Mouse (Mus musculus) embryo, embryonic 11.5 days (tissue): ENCODE data around the gene Hist1h4d.
"Not testable (repeated sequence)": the region's sequence is repeated elsewhere in the genome, so short reads cannot be mapped to it uniquely, and the experiment has no call there.

Source experiments
- DNase-seq: peaks from one replicate; pipeline ENCODE4 v3.0.0-alpha.2; 2012; ENCODE audit warnings: low read depth, low spot score

The Hist1h4d gene

DNA sequence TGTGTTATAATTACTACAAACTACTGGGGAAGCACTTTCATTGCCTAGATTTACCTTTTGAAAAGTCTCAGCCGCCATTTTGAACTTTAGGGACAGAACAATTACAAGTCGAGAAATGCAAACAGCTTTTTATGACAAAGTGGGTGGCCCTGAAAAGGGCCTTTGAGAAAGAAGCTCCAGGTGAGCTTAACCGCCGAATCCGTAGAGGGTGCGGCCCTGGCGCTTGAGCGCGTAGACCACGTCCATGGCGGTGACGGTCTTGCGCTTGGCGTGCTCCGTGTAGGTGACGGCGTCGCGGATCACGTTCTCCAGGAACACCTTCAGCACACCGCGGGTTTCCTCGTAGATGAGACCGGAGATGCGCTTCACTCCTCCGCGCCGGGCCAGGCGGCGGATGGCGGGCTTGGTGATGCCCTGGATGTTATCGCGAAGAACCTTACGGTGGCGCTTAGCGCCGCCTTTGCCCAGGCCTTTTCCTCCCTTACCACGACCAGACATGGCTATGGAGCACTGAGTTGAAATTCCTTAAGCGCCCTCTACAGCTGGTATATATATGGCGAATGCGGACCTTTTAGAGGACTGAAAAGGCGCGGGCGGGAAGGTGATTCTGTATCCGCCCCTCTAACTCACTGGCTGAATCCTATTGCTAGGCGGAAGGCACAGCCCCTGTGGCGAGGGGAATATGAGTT lies 30.1 kb upstream of the Hist1h4d start, which contains the start of gene Hist1h4f:
Gene Hist1h4f, minus strand, starts transcription at position 503 of the 689 bp plus-strand sequence.
- peak; percentile 92 for DNase-seq

DNA sequence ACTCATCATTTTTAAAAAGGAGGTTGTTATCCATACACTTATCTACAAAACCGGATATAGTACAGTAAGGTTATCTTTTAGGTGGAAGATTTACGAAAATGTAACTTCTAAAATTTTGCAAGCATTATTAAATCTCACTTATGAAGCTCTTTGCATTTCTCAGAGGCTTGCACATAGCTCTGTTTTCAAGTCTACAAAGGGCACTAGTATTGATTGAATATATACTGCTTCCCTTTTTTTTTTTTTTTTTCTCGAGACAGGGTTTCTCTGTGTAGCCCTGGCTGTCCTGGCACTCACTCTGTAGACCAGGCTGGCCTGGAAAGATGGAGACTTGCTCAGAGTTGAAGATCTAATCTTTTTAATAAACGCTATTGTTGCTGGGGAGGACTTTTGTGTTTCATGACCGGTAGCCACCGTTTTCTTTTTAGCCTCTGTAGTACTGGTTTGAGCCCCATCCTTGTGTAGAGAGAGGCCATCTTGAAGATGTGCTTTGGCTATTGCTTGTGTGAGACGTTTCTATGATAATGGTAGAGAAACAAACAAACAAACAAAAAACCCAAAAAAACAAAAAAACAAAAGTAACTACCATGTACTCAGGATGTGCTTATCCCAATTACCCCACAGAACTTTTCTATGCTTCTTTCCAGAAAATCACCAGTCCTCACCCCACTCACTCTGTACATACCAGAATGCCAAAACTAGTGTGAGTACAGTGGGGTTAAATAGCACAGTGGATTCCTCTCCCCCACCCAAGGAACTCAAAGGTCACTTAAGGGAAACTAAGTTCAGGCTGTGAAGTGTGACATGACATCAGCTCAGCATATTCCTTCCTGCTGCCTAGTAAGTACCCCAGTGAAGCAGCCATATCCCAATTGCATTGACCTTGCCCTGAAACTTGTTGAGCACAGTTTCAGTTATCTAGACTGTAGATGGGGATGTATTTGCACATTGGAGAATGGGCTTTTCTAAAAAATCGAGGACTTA lies 29.2 kb upstream of the Hist1h4d start:
- DNase-seq: no peak

DNA sequence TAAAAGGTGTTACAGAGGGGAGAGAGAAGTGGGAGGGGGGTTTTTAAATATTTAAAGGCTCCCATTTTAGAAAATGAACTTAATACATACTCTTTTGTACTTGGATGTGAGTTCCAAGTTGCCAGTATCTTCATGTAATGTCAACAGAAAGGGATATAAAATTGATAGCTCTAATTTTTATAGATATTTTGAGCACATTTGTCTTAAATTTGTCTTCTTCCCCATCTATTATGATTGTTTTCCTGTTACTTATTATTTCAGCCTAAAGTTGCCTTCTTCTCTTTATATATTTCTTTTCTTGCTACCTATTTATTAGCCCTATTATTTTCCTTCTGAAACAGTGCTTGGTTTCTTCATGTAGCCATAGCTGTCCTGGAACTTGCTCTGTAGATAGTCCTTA lies 28.4 kb upstream of the Hist1h4d start, which contains the start of gene Hist1h1d:
Gene Hist1h1d, plus strand, starts transcription at position 301 of the 400 bp plus-strand sequence.
- DNase-seq: no peak

GRCm38 (mm10) chr13:23554393-23554792 lies 27.0 kb upstream of the Hist1h4d start:
- no peak for DNase-seq

DNA sequence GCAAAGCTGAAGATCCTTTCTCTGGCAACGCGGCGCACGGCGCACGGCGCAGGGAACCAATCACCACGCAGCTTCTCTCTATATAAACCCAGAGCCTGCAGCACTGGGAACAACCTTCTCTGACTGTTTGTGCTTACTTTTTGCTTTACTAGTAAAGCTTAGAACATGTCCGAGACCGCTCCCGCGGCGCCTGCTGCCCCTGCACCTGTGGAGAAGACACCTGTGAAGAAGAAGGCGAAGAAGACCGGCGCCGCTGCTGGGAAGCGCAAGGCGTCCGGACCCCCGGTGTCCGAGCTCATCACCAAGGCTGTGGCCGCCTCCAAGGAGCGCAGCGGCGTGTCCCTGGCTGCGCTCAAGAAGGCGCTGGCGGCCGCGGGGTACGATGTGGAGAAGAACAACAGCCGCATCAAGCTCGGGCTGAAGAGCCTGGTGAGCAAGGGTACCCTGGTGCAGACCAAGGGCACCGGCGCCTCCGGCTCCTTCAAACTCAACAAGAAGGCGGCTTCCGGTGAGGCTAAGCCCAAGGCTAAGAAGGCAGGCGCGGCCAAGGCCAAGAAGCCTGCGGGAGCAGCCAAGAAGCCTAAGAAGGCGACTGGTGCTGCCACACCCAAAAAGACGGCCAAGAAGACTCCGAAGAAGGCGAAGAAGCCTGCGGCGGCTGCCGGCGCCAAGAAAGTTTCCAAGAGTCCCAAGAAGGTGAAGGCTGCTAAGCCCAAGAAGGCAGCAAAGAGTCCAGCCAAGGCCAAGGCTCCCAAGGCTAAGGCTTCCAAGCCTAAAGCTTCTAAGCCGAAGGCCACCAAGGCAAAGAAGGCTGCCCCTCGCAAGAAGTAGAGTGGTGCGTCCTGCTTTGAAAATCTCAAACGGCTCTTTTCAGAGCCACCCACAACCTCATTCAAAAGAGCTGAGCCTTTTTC lies 26.2 kb upstream of the Hist1h4d start:
- no peak for DNase-seq

- DNase-seq: no peak
These were observed 25.5 kb upstream of the Hist1h4d start for GRCm38 (mm10) chr13:23555839-23556416.

GRCm38 (mm10) chr13:23556906-23557305 lies 24.5 kb upstream of the Hist1h4d start:
- DNase-seq: no peak

DNA sequence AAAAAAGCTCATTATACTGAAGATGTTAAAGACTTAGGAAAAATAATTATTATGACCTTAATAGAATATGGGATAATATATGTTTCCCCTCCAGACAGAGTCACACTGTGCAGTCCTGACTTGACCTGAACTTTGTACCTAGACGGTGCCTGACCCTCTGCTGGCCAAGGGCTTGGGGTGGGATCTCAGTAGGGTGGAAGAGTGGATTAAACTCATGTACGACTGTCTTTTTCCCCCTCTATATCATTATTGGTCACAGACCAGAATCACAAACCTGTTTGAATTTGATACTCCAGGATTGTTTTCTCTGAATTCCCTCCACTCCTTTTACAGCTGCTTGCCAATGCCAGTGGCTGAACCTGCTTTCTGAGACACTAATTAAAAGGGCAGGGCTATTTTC lies 20.7 kb upstream of the Hist1h4d start:
- not testable (repeated sequence) for DNase-seq

DNA sequence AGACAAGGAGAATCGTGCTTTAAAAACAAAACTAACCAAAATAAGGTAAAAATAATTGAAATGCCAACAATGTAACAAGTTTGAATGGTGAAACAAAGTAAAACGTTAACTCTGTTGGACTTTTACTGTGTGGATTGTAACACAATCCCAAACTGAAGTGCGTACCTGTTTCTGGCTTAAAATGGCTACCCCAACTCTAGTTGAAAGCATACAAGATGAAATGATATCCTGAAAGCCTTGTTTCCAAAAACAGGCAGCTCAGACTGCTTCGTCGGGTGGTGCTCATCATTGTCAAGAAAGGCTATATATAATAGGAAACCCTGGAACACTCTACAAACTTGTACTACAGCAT lies 19.9 kb upstream of the Hist1h4d start:
- not testable (repeated sequence) for DNase-seq

- peak; percentile 94 for DNase-seq
These were observed 19.3 kb upstream of the Hist1h4d start, which contains the start of gene Hist1h3e for GRCm38 (mm10) chr13:23561883-23562659. Gene Hist1h3e, minus strand, starts transcription at chr13:23562369.

DNA sequence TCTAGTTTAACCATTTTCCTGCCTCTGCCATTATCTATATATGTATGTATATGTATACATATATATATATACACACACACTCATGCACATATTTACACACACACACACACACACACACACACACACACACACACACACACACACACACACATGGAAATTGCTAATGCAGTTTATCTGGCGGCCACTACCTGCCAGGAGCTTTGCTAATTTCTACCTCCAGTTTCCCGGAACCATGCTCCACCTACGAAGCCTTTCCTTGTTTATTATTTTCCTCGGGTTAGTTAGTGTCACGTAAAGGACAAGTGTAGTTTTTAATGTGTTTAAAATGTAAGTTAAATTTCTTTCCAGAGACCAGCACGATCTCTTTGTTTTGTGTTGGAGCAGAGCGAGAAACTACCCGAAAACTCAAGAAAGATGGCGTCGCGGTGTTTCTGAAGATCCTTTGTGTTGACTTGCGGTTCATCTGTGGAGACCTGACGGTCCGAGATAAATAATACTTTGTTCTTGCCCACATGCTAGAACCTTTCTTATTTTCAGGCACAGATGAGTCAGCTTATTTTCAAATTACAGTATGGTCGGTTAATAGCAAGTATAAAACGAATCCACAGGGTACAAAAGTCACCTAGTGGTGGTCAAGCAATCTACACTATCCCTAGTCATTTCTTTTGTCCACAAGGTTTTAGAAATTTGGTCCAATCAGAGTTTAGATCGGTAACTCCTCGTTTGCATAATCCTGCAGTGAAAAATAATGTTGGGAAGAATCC lies 18.5 kb upstream of the Hist1h4d start:
- no peak for DNase-seq

- DNase-seq: no peak
These were observed 16.9 kb upstream of the Hist1h4d start for GRCm38 (mm10) chr13:23564482-23564881.

DNA sequence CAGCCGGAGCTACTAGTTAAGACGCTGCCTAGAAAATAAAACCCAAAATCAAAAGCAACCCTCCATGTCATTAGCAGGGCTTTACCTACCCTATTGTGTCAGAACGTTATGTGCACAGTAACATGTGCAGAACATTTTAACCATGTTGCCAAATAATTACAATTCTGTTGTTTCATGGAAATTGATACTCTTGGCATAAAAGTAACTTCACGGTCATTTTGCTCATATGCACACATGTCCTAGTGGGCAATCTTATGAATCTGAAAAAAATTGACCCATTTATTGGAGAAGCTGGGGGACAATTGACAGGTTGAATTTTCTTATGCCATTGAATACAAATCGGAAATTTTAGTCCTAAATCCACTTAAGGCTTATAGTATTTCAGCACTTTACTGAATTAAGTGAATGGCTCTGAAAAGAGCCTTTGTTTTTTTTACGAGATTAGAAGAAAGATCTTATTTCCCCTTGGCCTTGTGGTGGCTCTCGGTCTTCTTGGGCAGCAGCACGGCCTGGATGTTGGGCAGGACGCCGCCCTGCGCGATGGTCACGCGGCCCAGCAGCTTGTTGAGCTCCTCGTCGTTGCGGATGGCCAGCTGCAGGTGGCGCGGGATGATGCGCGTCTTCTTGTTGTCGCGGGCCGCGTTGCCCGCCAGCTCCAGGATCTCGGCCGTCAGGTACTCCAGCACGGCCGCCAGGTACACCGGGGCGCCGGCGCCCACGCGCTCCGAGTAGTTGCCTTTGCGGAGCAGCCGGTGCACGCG lies 11.0 kb upstream of the Hist1h4d start:
- DNase-seq: not testable (repeated sequence)

GRCm38 (mm10) chr13:23571022-23571503 lies 10.3 kb upstream of the Hist1h4d start, which contains the start of the genes Hist1h2ae and Hist1h2bg:
Gene Hist1h2ae, minus strand, starts transcription at chr13:23571220.
Gene Hist1h2bg, plus strand, starts transcription at chr13:23571396.
- no peak for DNase-seq

- DNase-seq: not testable (repeated sequence)
These were observed 9.7 kb upstream of the Hist1h4d start for GRCm38 (mm10) chr13:23571504-23572217.

DNA sequence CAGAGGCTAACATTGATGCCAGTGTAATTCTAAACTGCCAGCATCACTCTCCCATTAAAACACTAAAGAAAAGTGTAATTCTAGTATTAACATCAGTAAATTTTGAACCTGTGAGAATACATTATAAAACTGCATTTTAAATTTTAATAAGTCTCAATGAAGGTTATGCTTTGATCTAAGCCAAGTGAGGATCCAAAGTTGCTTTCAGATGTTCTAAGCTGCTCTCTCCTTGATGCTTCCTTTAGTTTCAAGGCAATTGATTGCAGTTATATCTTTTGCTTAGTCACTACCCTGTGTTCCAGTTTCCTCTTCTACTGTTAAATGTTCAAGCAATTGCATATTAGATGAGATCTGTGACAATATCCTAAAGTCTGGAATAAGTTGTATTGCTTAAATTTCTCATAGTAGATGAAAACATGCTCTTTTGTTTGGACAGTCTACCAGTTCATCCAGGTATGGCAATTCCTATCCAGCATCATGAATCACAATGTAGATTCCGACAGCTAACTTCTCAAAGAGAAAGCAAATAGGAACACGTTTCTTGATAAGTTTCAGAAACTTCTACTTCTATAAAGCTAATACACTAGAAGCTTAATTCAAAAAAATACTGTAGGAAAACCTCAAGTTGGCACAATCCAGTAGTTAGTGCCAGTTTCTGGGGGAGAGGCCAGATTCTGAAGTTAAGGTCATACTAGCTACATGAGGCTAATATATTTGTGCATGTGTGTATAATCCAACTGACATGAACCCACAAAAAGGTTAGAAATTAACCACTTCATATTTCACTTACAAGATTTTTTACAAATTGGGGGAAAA lies 9.0 kb upstream of the Hist1h4d start:
- DNase-seq: no peak
